Mouse (Mus musculus) erythroblast, adult 5-6 weeks (primary cell): ENCODE measurements around the gene Gm43738. TPM values are rescaled to one million over a fixed set of nuclear protein-coding genes. Genes with fewer than 3 reads are reported as not detected.
A peak's percentile ranks its signal among the peaks of the same experiment; 100 is the strongest.

ENCODE experiments used
- ATAC-seq: replicated peaks from 2 replicates; pipeline ENCODE4 v1.8.0; 2016; ENCODE audit warnings: moderate number of reproducible peaks, mild to moderate bottlenecking, moderate TSS enrichment, inconsistent platforms; ENCODE audit not compliant: poor library complexity, low FRiP score, severe bottlenecking
- total RNA-seq, 2 experiments: library from RNA; stranded (forward) in 1 of 2; stranded (reverse) in 1 of 2; fragments of 150-400 nt in 1 of 2; fragments of 200-764, 138-1000 nt in 1 of 2; gene quantifications; 2 replicates each; pipeline versions ENCODE4 v1.2.3 to v1.2.4; 2015 to 2017; ENCODE audit warnings: low replicate concordance in 2 of 2

Gm43738 gene
- total RNA-seq, 2 experiments from 2014 or later = not detected

DNA sequence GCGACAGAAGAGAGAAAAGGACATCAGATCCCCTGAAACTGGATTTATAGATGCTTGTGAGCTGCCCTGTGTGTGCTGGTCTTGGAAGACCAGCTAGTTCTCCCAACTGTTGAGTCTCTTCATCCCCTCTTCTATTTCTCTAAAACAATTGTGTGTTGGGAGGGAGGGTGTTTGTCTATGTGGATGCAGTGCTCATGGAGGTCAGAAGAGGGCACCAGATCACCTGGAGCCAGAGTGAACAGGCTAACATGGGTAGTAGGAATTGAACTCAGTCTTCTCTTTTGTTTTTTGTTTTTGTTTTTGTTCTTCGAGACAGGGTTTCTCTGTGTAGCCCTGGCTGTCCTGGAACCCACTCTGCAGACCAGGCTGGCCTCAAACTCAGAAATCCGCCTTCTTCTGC is 42.1 kb downstream of the Gm43738 start:
- ATAC-seq = peak; percentile 69

DNA sequence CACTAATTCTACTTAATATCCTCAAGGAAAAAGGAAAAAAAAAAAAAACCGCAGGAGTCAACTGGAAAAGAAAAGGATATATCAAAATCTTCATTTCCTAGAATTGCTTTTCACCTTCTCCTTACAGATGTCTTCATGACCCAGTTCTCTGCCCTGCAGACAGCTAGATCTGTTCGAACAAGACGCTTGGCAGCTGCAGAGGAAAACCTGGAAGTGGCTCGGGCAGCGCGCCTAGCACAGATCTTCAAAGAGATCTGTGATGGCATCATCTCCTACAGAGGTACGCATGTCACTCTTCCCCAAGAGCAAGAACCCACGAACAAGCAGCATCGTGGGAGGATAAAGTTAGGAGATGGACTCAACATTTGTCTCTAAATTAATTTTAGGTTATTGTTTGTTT is 42.5 kb downstream of the Gm43738 start:
- ATAC-seq = no peak

DNA sequence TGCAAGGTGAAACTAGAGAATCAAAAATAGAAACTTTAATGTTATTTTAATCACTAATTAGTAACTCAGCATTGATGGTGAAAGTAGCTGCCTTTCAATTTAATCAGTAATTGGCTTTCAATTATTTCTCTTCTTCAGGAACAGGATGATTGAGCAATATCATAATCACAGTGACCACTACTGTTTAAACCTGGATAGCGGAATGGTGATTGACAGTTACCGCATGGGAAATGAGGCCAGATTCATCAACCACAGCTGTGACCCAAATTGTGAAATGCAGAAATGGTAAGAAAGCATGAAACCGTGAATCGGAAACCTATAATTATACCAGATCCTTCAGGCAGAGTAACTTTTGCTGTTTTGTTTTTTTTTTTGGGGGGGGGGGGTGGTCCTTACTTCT is 57.5 kb downstream of the Gm43738 start:
- no peak for ATAC-seq

Other genes starting within 250 kb of the Gm43738 start
- gene Msto1, start 187.1 kb downstream of the Gm43738 start, total RNA-seq (2015; ENCODE audit: low replicate concordance) = 2.3 and 3.7 TPM in 2 replicates
- 2.5 and 5.2 TPM in 2 replicates for gene Msto1, start 187.1 kb downstream of the Gm43738 start, total RNA-seq (2017; ENCODE audit: low replicate concordance)
- gene Ash1l, start 150.5 kb downstream of the Gm43738 start, total RNA-seq (2015; ENCODE audit: low replicate concordance) = 21.1 and 22.5 TPM in 2 replicates
- 18.2 and 25.5 TPM in 2 replicates for gene Ash1l, start 150.5 kb downstream of the Gm43738 start, total RNA-seq (2017; ENCODE audit: low replicate concordance)
- 40.2 and 46.2 TPM in 2 replicates for gene Dap3, start 149.9 kb downstream of the Gm43738 start, total RNA-seq (2015; ENCODE audit: low replicate concordance)
- gene Dap3, start 149.9 kb downstream of the Gm43738 start, total RNA-seq (2017; ENCODE audit: low replicate concordance) = 27.0 and 28.7 TPM in 2 replicates
- gene Rusc1, start 7.8 kb downstream of the Gm43738 start, total RNA-seq (2015; ENCODE audit: low replicate concordance) = 0.38 and 2.5 TPM in 2 replicates
- 1.6 and 5.6 TPM in 2 replicates for gene Rusc1, start 7.8 kb downstream of the Gm43738 start, total RNA-seq (2017; ENCODE audit: low replicate concordance)
- gene Fdps, start 860 bp upstream of the Gm43738 start, total RNA-seq (2015; ENCODE audit: low replicate concordance) = 17.1 and 33.6 TPM in 2 replicates
- gene Fdps, start 860 bp upstream of the Gm43738 start, total RNA-seq (2017; ENCODE audit: low replicate concordance) = 30.1 and 47.8 TPM in 2 replicates
- 22.5 and 23.4 TPM in 2 replicates for gene Pklr, start 35.0 kb upstream of the Gm43738 start, total RNA-seq (2015; ENCODE audit: low replicate concordance)
- gene Pklr, start 35.0 kb upstream of the Gm43738 start, total RNA-seq (2017; ENCODE audit: low replicate concordance) = 5.6 and 5.7 TPM in 2 replicates
- not detected in 2 replicates for gene Hcn3, start 59.1 kb upstream of the Gm43738 start, total RNA-seq (2015; ENCODE audit: low replicate concordance)
- 1.3 TPM in 1 of 2 replicates, not detected in the other for gene Hcn3, start 59.1 kb upstream of the Gm43738 start, total RNA-seq (2017; ENCODE audit: low replicate concordance)
- gene Clk2, start 63.7 kb upstream of the Gm43738 start, total RNA-seq (2015; ENCODE audit: low replicate concordance) = 16.3 and 37.9 TPM in 2 replicates
- 24.4 and 47.4 TPM in 2 replicates for gene Clk2, start 63.7 kb upstream of the Gm43738 start, total RNA-seq (2017; ENCODE audit: low replicate concordance)
- gene Scamp3, start 76.4 kb upstream of the Gm43738 start, total RNA-seq (2015; ENCODE audit: low replicate concordance) = 20.3 and 24.0 TPM in 2 replicates
- 3.5 and 5.8 TPM in 2 replicates for gene Scamp3, start 76.4 kb upstream of the Gm43738 start, total RNA-seq (2017; ENCODE audit: low replicate concordance)
- gene Fam189b, start 82.0 kb upstream of the Gm43738 start, total RNA-seq (2015; ENCODE audit: low replicate concordance) = 3.3 and 18.6 TPM in 2 replicates
- gene Fam189b, start 82.0 kb upstream of the Gm43738 start, total RNA-seq (2017; ENCODE audit: low replicate concordance) = 1.8 TPM in 1 of 2 replicates, not detected in the other
- gene Gba, start 101.8 kb upstream of the Gm43738 start, total RNA-seq (2015; ENCODE audit: low replicate concordance) = 11.1 and 18.8 TPM in 2 replicates
- gene Gba, start 101.8 kb upstream of the Gm43738 start, total RNA-seq (2017; ENCODE audit: low replicate concordance) = 12.9 and 13.2 TPM in 2 replicates
- not detected in 2 replicates for gene Thbs3, start 114.1 kb upstream of the Gm43738 start, total RNA-seq (2015; ENCODE audit: low replicate concordance)
- 1.7 TPM in 1 of 2 replicates, not detected in the other for gene Thbs3, start 114.1 kb upstream of the Gm43738 start, total RNA-seq (2017; ENCODE audit: low replicate concordance)
- gene Mtx1, start 126.0 kb upstream of the Gm43738 start, total RNA-seq (2015; ENCODE audit: low replicate concordance) = 4.0 and 13.4 TPM in 2 replicates
- 8.6 and 13.4 TPM in 2 replicates for gene Mtx1, start 126.0 kb upstream of the Gm43738 start, total RNA-seq (2017; ENCODE audit: low replicate concordance)
- gene Muc1, start 128.0 kb upstream of the Gm43738 start, total RNA-seq (2015; ENCODE audit: low replicate concordance) = not detected in 2 replicates
- gene Muc1, start 128.0 kb upstream of the Gm43738 start, total RNA-seq (2017; ENCODE audit: low replicate concordance) = not detected in 2 replicates
- 47.0 and 49.8 TPM in 2 replicates for gene Krtcap2, start 144.9 kb upstream of the Gm43738 start, total RNA-seq (2015; ENCODE audit: low replicate concordance)
- gene Krtcap2, start 144.9 kb upstream of the Gm43738 start, total RNA-seq (2017; ENCODE audit: low replicate concordance) = 17.8 and 31.8 TPM in 2 replicates
- gene Trim46, start 145.2 kb upstream of the Gm43738 start, total RNA-seq (2015; ENCODE audit: low replicate concordance) = not detected in 2 replicates
- gene Trim46, start 145.2 kb upstream of the Gm43738 start, total RNA-seq (2017; ENCODE audit: low replicate concordance) = not detected in 2 replicates
- 16.1 and 42.3 TPM in 2 replicates for gene Dpm3, start 158.3 kb upstream of the Gm43738 start, total RNA-seq (2015; ENCODE audit: low replicate concordance)
- gene Dpm3, start 158.3 kb upstream of the Gm43738 start, total RNA-seq (2017; ENCODE audit: low replicate concordance) = 4.3 TPM in 1 of 2 replicates, not detected in the other
- gene Slc50a1, start 169.5 kb upstream of the Gm43738 start, total RNA-seq (2015; ENCODE audit: low replicate concordance) = 8.8 and 12.9 TPM in 2 replicates
- 10.9 and 11.5 TPM in 2 replicates for gene Slc50a1, start 169.5 kb upstream of the Gm43738 start, total RNA-seq (2017; ENCODE audit: low replicate concordance)
- not detected in 2 replicates for gene Efna1, start 180.0 kb upstream of the Gm43738 start, total RNA-seq (2015; ENCODE audit: low replicate concordance)
- gene Efna1, start 180.0 kb upstream of the Gm43738 start, total RNA-seq (2017; ENCODE audit: low replicate concordance) = not detected in 2 replicates
- gene Efna3, start 221.9 kb upstream of the Gm43738 start, total RNA-seq (2015; ENCODE audit: low replicate concordance) = not detected in 2 replicates
- not detected in 2 replicates for gene Efna3, start 221.9 kb upstream of the Gm43738 start, total RNA-seq (2017; ENCODE audit: low replicate concordance)
- gene Efna4, start 236.9 kb upstream of the Gm43738 start, total RNA-seq (2015; ENCODE audit: low replicate concordance) = not detected in 2 replicates
- not detected in 2 replicates for gene Efna4, start 236.9 kb upstream of the Gm43738 start, total RNA-seq (2017; ENCODE audit: low replicate concordance)
- 25.3 and 34.2 TPM in 2 replicates for gene Adam15, start 248.9 kb upstream of the Gm43738 start, total RNA-seq (2015; ENCODE audit: low replicate concordance)
- 5.0 and 14.1 TPM in 2 replicates for gene Adam15, start 248.9 kb upstream of the Gm43738 start, total RNA-seq (2017; ENCODE audit: low replicate concordance)